Mouse (Mus musculus): ENCODE results near the gene Washc3. TPM values are rescaled to one million over a fixed set of nuclear protein-coding genes. Genes with fewer than 3 reads are reported as not detected.

Gene Washc3
- polyA plus RNA-seq, 1 experiment from 2014 or later, result 60.4 TPM

- ATAC-seq (ENCODE audit: low read depth), result no peak
- WGBS, result 84% methylated on average over 2 of the region's 2 CpGs
- H3K4me2 ChIP-seq (ENCODE audit: low read depth, low read length), result no peak overlapping the region
- H3K4me3 ChIP-seq (ENCODE audit: low read length), result no peak overlapping the region
- no peaks in the 10 kb centered on the region for H3K4me1 ChIP-seq (replicated peaks; ENCODE audit: control insufficient read depth, insufficient read depth, low read length)
- peaks cover 7% of the 10 kb centered on the region; the same call in 1 of the 2 replicates for H3K36me3 ChIP-seq (ENCODE audit: control insufficient read depth, insufficient read depth, low read length)
- H3K9ac ChIP-seq (ENCODE audit: low read length), result no peak overlapping the region
- H3K9me3 ChIP-seq (ENCODE audit: control insufficient read depth, low read length), result no peaks in the 10 kb centered on the region
- no peaks in the 10 kb centered on the region for H3K27me3 ChIP-seq (ENCODE audit: control insufficient read depth, insufficient read depth, low read depth, low read length)
- H3K27ac ChIP-seq (ENCODE audit: low read length), result no peak overlapping the region
Observed at GRCm38 (mm10) chr10:88232765-88233164, 31.9 kb downstream of the Washc3 start.

- H3K9me3 ChIP-seq (ENCODE audit: control insufficient read depth, low read length), result no peaks in the 10 kb centered on the region
- H3K27ac ChIP-seq (ENCODE audit: low read length), result no peak overlapping the region
- WGBS, result 85% methylated on average over 13 of the region's 13 CpGs
- 0 out of 2 replicates have a peak, but pooled peaks cover 2% of the 10 kb centered on the region for H3K36me3 ChIP-seq (ENCODE audit: control insufficient read depth, insufficient read depth, low read length)
- H3K9ac ChIP-seq (ENCODE audit: low read length), result no peak overlapping the region
- H3K27me3 ChIP-seq (ENCODE audit: control insufficient read depth, insufficient read depth, low read depth, low read length), result no peaks in the 10 kb centered on the region
- H3K4me1 ChIP-seq (replicated peaks; ENCODE audit: control insufficient read depth, insufficient read depth, low read length), result no peaks in the 10 kb centered on the region
- no peak overlapping the region for H3K4me3 ChIP-seq (ENCODE audit: low read length)
- no peak overlapping the region for H3K4me2 ChIP-seq (ENCODE audit: low read depth, low read length)
- no peak for ATAC-seq (ENCODE audit: low read depth)
Observed at GRCm38 (mm10) chr10:88244681-88245080, 43.8 kb downstream of the Washc3 start.

- no peak for ATAC-seq (ENCODE audit: low read depth)
- Histone ChIP-seq H3K36me3 (ENCODE audit: control insufficient read depth, insufficient read depth, low read length) (0 out of 2 replicates have a peak, but pooled peaks cover 2% of the 10 kb centered on the region), H3K9ac (ENCODE audit: low read length) (no peak overlapping the region), H3K4me1 (replicated peaks; ENCODE audit: control insufficient read depth, insufficient read depth, low read length) (no peaks in the 10 kb centered on the region), H3K27me3 (ENCODE audit: control insufficient read depth, insufficient read depth, low read depth, low read length) (no peaks in the 10 kb centered on the region), H3K27ac (ENCODE audit: low read length) (no peak overlapping the region), H3K9me3 (ENCODE audit: control insufficient read depth, low read length) (no peaks in the 10 kb centered on the region), H3K4me3 (ENCODE audit: low read length) (no peak overlapping the region), H3K4me2 (ENCODE audit: low read depth, low read length) (no peak overlapping the region)
- WGBS, result 59% methylated on average over 3 of the region's 3 CpGs
Observed at GRCm38 (mm10) chr10:88250300-88250699, 49.4 kb downstream of the Washc3 start.

GRCm38 (mm10) chr10:88252121-88252862 is 51.4 kb downstream of the Washc3 start:
- ATAC-seq (ENCODE audit: low read depth), result peak; percentile 60
- Histone ChIP-seq H3K27me3 (ENCODE audit: control insufficient read depth, insufficient read depth, low read depth, low read length) (no peaks in the 10 kb centered on the region), H3K4me1 (replicated peaks; ENCODE audit: control insufficient read depth, insufficient read depth, low read length) (no peaks in the 10 kb centered on the region), H3K9me3 (ENCODE audit: control insufficient read depth, low read length) (no peaks in the 10 kb centered on the region), H3K9ac (ENCODE audit: low read length) (no peak overlapping the region), H3K27ac (ENCODE audit: low read length) (no peak overlapping the region), H3K4me2 (ENCODE audit: low read depth, low read length) (no peak overlapping the region; the same call in 1 of the 2 replicates), H3K36me3 (ENCODE audit: control insufficient read depth, insufficient read depth, low read length) (no peaks in the 10 kb centered on the region), H3K4me3 (ENCODE audit: low read length) (no peak overlapping the region)
- WGBS, result 38% methylated on average over 9 of the region's 9 CpGs

- no peaks in the 10 kb centered on the region for H3K27me3 ChIP-seq (ENCODE audit: control insufficient read depth, insufficient read depth, low read depth, low read length)
- H3K4me2 ChIP-seq (ENCODE audit: low read depth, low read length), result no peak overlapping the region
- no peaks in the 10 kb centered on the region for H3K36me3 ChIP-seq (ENCODE audit: control insufficient read depth, insufficient read depth, low read length)
- H3K4me1 ChIP-seq (replicated peaks; ENCODE audit: control insufficient read depth, insufficient read depth, low read length), result no peaks in the 10 kb centered on the region
- WGBS, result 78% methylated on average over 2 of the region's 2 CpGs
- no peak overlapping the region for H3K9ac ChIP-seq (ENCODE audit: low read length)
- no peak overlapping the region for H3K4me3 ChIP-seq (ENCODE audit: low read length)
- H3K9me3 ChIP-seq (ENCODE audit: control insufficient read depth, low read length), result no peaks in the 10 kb centered on the region
- no peak for ATAC-seq (ENCODE audit: low read depth)
- H3K27ac ChIP-seq (ENCODE audit: low read length), result no peak overlapping the region
Observed at GRCm38 (mm10) chr10:88255556-88255955, 54.7 kb downstream of the Washc3 start.

- 46% methylated on average over 12 of the region's 12 CpGs for WGBS
- Histone ChIP-seq H3K27me3 (ENCODE audit: control insufficient read depth, insufficient read depth, low read depth, low read length) (no peaks in the 10 kb centered on the region), H3K4me1 (replicated peaks; ENCODE audit: control insufficient read depth, insufficient read depth, low read length) (0 out of 2 replicates have a peak, but pooled peaks cover 3% of the 10 kb centered on the region), H3K4me2 (ENCODE audit: low read depth, low read length) (peak overlapping the region; percentile 36), H3K9me3 (ENCODE audit: control insufficient read depth, low read length) (no peaks in the 10 kb centered on the region), H3K9ac (ENCODE audit: low read length) (no peak overlapping the region), H3K27ac (ENCODE audit: low read length) (no peak overlapping the region), H3K36me3 (ENCODE audit: control insufficient read depth, insufficient read depth, low read length) (no peaks in the 10 kb centered on the region), H3K4me3 (ENCODE audit: low read length) (no peak overlapping the region)
- ATAC-seq (ENCODE audit: low read depth), result no peak
Observed at GRCm38 (mm10) chr10:88260309-88260708, 59.4 kb downstream of the Washc3 start.

GRCm38 (mm10) chr10:88261186-88261585 is 60.3 kb downstream of the Washc3 start:
- Histone ChIP-seq H3K4me1 (replicated peaks; ENCODE audit: control insufficient read depth, insufficient read depth, low read length) (0 out of 2 replicates have a peak, but pooled peaks cover 3% of the 10 kb centered on the region), H3K4me2 (ENCODE audit: low read depth, low read length) (no peak overlapping the region), H3K27me3 (ENCODE audit: control insufficient read depth, insufficient read depth, low read depth, low read length) (no peaks in the 10 kb centered on the region), H3K9me3 (ENCODE audit: control insufficient read depth, low read length) (no peaks in the 10 kb centered on the region), H3K27ac (ENCODE audit: low read length) (peak overlapping the region; percentile 26; the same call in 1 of the 2 replicates), H3K4me3 (ENCODE audit: low read length) (no peak overlapping the region), H3K9ac (ENCODE audit: low read length) (no peak overlapping the region), H3K36me3 (ENCODE audit: control insufficient read depth, insufficient read depth, low read length) (no peaks in the 10 kb centered on the region)
- ATAC-seq (ENCODE audit: low read depth), result no peak
- 50% methylated on average over 3 of the region's 3 CpGs for WGBS

GRCm38 (mm10) chr10:88263383-88263782 is 62.5 kb downstream of the Washc3 start:
- 39% methylated on average over 4 of the region's 4 CpGs for WGBS

GRCm38 (mm10) chr10:88274045-88274444 is 73.2 kb downstream of the Washc3 start:
- Histone ChIP-seq H3K27me3 (ENCODE audit: control insufficient read depth, insufficient read depth, low read depth, low read length) (no peaks in the 10 kb centered on the region), H3K27ac (ENCODE audit: low read length) (no peak overlapping the region), H3K4me1 (replicated peaks; ENCODE audit: control insufficient read depth, insufficient read depth, low read length) (0 out of 2 replicates have a peak, but pooled peaks cover 4% of the 10 kb centered on the region), H3K9me3 (ENCODE audit: control insufficient read depth, low read length) (no peaks in the 10 kb centered on the region), H3K36me3 (ENCODE audit: control insufficient read depth, insufficient read depth, low read length) (no peaks in the 10 kb centered on the region), H3K4me2 (ENCODE audit: low read depth, low read length) (no peak overlapping the region), H3K9ac (ENCODE audit: low read length) (no peak overlapping the region), H3K4me3 (ENCODE audit: low read length) (no peak overlapping the region)
- 72% methylated on average over 5 of the region's 5 CpGs for WGBS
- no peak for ATAC-seq (ENCODE audit: low read depth)

More at GRCm38 (mm10) chr10:88263383-88263782, 62.5 kb downstream of the Washc3 start:
- Histone ChIP-seq H3K9me3 (ENCODE audit: control insufficient read depth, low read length) (no peaks in the 10 kb centered on the region), H3K27me3 (ENCODE audit: control insufficient read depth, insufficient read depth, low read depth, low read length) (no peaks in the 10 kb centered on the region), H3K4me1 (replicated peaks; ENCODE audit: control insufficient read depth, insufficient read depth, low read length) (0 out of 2 replicates have a peak, but pooled peaks cover 3% of the 10 kb centered on the region), H3K27ac (ENCODE audit: low read length) (no peak overlapping the region; the same call in 1 of the 2 replicates), H3K36me3 (ENCODE audit: control insufficient read depth, insufficient read depth, low read length) (no peaks in the 10 kb centered on the region), H3K4me2 (ENCODE audit: low read depth, low read length) (no peak overlapping the region), H3K9ac (ENCODE audit: low read length) (no peak overlapping the region), H3K4me3 (ENCODE audit: low read length) (no peak overlapping the region)
- ATAC-seq (ENCODE audit: low read depth), result peak; percentile 93

Data from lung, embryonic 16.5 days (tissue).